In genomic region chr4:130574048-130574413, GRCm38 (mm10) we compare ENCODE assay signal across 7 mouse cellular contexts. TPM values are rescaled to one million over a fixed set of nuclear protein-coding genes. Genes with fewer than 3 reads are reported as not detected.
A peak's percentile ranks its signal among the peaks of the same experiment; 100 is the strongest.
DNase-seq lines count a peak whose midpoint lies in the region; ATAC-seq and TF ChIP-seq lines count a peak whose summit lies in the region.

Gene Nkain1, minus strand, starts transcription at chr4:130574173.

- H3K4me3 ChIP-seq in CH12.LX (replicated peaks in 1 of 3; ENCODE audit: low read depth in 2 of 3, low read length in 2 of 3, poor library complexity in 1 of 3), result peak within 1 kb of the TSS; percentile 59 to 95 (median 70)
- H3K4me3 ChIP-seq in embryonic facial prominence, embryonic 11.5 days (ENCODE audit: low read depth, low read length), result peak within 1 kb of the TSS; percentile 91
- H3K4me3 ChIP-seq in heart, embryonic 16.5 days (ENCODE audit: low read length), result peak within 1 kb of the TSS; percentile 61
- H3K4me3 ChIP-seq in lung, postnatal 0 days (ENCODE audit: low read depth, low read length), result peak within 1 kb of the TSS; percentile 49
- peak within 1 kb of the TSS; percentile 56 for H3K4me3 ChIP-seq in stomach, postnatal 0 days (ENCODE audit: low read depth, low read length)

- under 1% methylated on average over 28 of the region's 41 CpGs for WGBS in embryonic facial prominence, embryonic 11.5 days
- WGBS in heart, embryonic 16.5 days, result under 1% methylated on average over 23 of the region's 41 CpGs
- under 1% methylated on average over 41 of the region's 41 CpGs for WGBS in large intestine, adult 2 months
- 7% methylated on average over 18 of the region's 41 CpGs for WGBS in lung, postnatal 0 days
- 1% methylated on average over 15 of the region's 41 CpGs for WGBS in stomach, postnatal 0 days

- TF ChIP-seq POLR2A in CH12.LX (IDR thresholded peaks at IDR 0.05; ENCODE audit: low read depth, low read length), result peak; percentile 47; the same call in 1 of the 2 replicates

- H3K9me3 ChIP-seq in CH12.LX (replicated peaks; ENCODE audit: low read length), result no peaks in the 10 kb centered on the region
- H3K9me3 ChIP-seq in embryonic facial prominence, embryonic 11.5 days (replicated peaks; ENCODE audit: control insufficient read depth, low read length), result no peaks in the 10 kb centered on the region
- no peaks in the 10 kb centered on the region for H3K9me3 ChIP-seq in heart, embryonic 16.5 days (replicated peaks; ENCODE audit: control insufficient read depth, low read length)
- no peaks in the 10 kb centered on the region for H3K9me3 ChIP-seq in lung, postnatal 0 days (ENCODE audit: low read length)
- H3K9me3 ChIP-seq in stomach, postnatal 0 days (ENCODE audit: control insufficient read depth, low read length), result no peaks in the 10 kb centered on the region

- H3K4me2 ChIP-seq in CH12.LX (ENCODE audit: insufficient read depth, low read depth, poor library complexity, severe bottlenecking), result peak within 1 kb of the TSS; percentile 37
- H3K4me2 ChIP-seq in embryonic facial prominence, embryonic 11.5 days (ENCODE audit: low read depth, low read length), result peak within 1 kb of the TSS; percentile 91
- peak within 1 kb of the TSS; percentile 87 for H3K4me2 ChIP-seq in heart, embryonic 16.5 days (ENCODE audit: low read depth, low read length)
- H3K4me2 ChIP-seq in lung, postnatal 0 days (replicated peaks; ENCODE audit: low read depth, low read length), result peak within 1 kb of the TSS; percentile 99
- H3K4me2 ChIP-seq in stomach, postnatal 0 days (replicated peaks; ENCODE audit: low read depth), result peak within 1 kb of the TSS; percentile 99

- H3K9ac ChIP-seq in CH12.LX (ENCODE audit: insufficient read depth, low read depth), result peak within 1 kb of the TSS; percentile 50
- H3K9ac ChIP-seq in embryonic facial prominence, embryonic 11.5 days (replicated peaks; ENCODE audit: low read length), result peak within 1 kb of the TSS; percentile 96
- H3K9ac ChIP-seq in heart, embryonic 16.5 days (ENCODE audit: low read length), result peak within 1 kb of the TSS; percentile 78
- no peak within 1 kb of the TSS for H3K9ac ChIP-seq in lung, postnatal 0 days (replicated peaks; ENCODE audit: low read depth)
- peak within 1 kb of the TSS; percentile 56 for H3K9ac ChIP-seq in stomach, postnatal 0 days (ENCODE audit: low read length)

- H3K36me3 ChIP-seq in CH12.LX (replicated peaks in 1 of 2; ENCODE audit: control insufficient read depth in 1 of 2, insufficient read depth in 1 of 2, low read length in 1 of 2), result no peaks in the 10 kb centered on the region
- no peaks in the 10 kb centered on the region for H3K36me3 ChIP-seq in embryonic facial prominence, embryonic 11.5 days (replicated peaks; ENCODE audit: control insufficient read depth, insufficient read depth, low read depth, low read length)
- no peaks in the 10 kb centered on the region for H3K36me3 ChIP-seq in heart, embryonic 16.5 days (ENCODE audit: control insufficient read depth, insufficient read depth)
- no peaks in the 10 kb centered on the region for H3K36me3 ChIP-seq in lung, postnatal 0 days (ENCODE audit: insufficient read depth, low read length)
- H3K36me3 ChIP-seq in stomach, postnatal 0 days (ENCODE audit: control insufficient read depth, insufficient read depth, low read length), result no peaks in the 10 kb centered on the region

- H3K4me1 ChIP-seq in CH12.LX (ENCODE audit: control insufficient read depth in 1 of 2, insufficient read depth in 2 of 2), result peaks cover 27 to 51% of the 10 kb centered on the region in 2 experiments
- H3K4me1 ChIP-seq in embryonic facial prominence, embryonic 11.5 days (ENCODE audit: control insufficient read depth, insufficient read depth, low read length), result peaks cover 2% of the 10 kb centered on the region
- H3K4me1 ChIP-seq in heart, embryonic 16.5 days (ENCODE audit: control insufficient read depth, insufficient read depth, low read length), result peaks cover 12% of the 10 kb centered on the region
- H3K4me1 ChIP-seq in lung, postnatal 0 days (ENCODE audit: insufficient read depth, low read depth, low read length), result no peaks in the 10 kb centered on the region
- H3K4me1 ChIP-seq in stomach, postnatal 0 days (replicated peaks; ENCODE audit: control insufficient read depth, insufficient read depth), result no peaks in the 10 kb centered on the region

- H3K79me2 ChIP-seq in CH12.LX (replicated peaks; ENCODE audit: control insufficient read depth, extremely low read depth, insufficient read depth, poor library complexity, severe bottlenecking), result peaks cover 27% of the 10 kb centered on the region; the same call in 1 of the 2 replicates

- dilution Hi-C loops in CH12.LX (cut with MboI; ENCODE audit: extremely low pct_ligation_motif_present, extremely low pct_unique_long_range_greater_than_20kb, low sequenced_read_pairs), result no loop called here

- TF ChIP-seq RAD21 in CH12.LX (IDR thresholded peaks at IDR 0.05; ENCODE audit: low read depth, low read length), result no peak

- no peak for TF ChIP-seq EP300 in CH12.LX (IDR thresholded peaks at IDR 0.05; ENCODE audit: low read length)
- no peak for TF ChIP-seq EP300 in lung, postnatal 0 days (IDR thresholded peaks at IDR 0.05)
- no peak for TF ChIP-seq EP300 in stomach, postnatal 0 days (optimal IDR thresholded peaks at IDR 0.05)

- DNase-seq in 3134 (ENCODE audit: extremely low read depth, insufficient read length, low spot score) (peak; percentile 57), CH12.LX (ENCODE audit: extremely low read depth) (no peak)
- peak; percentile 81 for DNase-seq in embryonic facial prominence, embryonic 11.5 days (ENCODE audit: low spot score)
- no peak for DNase-seq in large intestine, adult 2 months (ENCODE audit: low read depth, low spot score)
- peak; percentile 23 for DNase-seq in lung, postnatal 0 days (ENCODE audit: low spot score)
- peak; percentile 46 for DNase-seq in stomach, postnatal 0 days (ENCODE audit: low spot score)

- in situ Hi-C loops in CH12.LX (cut with MboI; ENCODE audit: low pct_ligation_motif_present, low pct_unique_long_range_greater_than_20kb, low sequenced_read_pairs), result no loop called here

- peak within 1 kb of the TSS; percentile 92 for H3K27ac ChIP-seq in CH12.LX (ENCODE audit: insufficient read depth, low read depth)
- peak within 1 kb of the TSS; percentile 59 for H3K27ac ChIP-seq in embryonic facial prominence, embryonic 11.5 days (replicated peaks; ENCODE audit: low read depth, low read length)
- H3K27ac ChIP-seq in heart, embryonic 16.5 days (ENCODE audit: low read length), result peak within 1 kb of the TSS; percentile 32; the same call in 1 of the 2 replicates
- no peak within 1 kb of the TSS for H3K27ac ChIP-seq in lung, postnatal 0 days (ENCODE audit: low read length)
- no peak within 1 kb of the TSS for H3K27ac ChIP-seq in stomach, postnatal 0 days (replicated peaks)

- H3K27me3 ChIP-seq in CH12.LX (replicated peaks), result peaks cover 30% of the 10 kb centered on the region
- H3K27me3 ChIP-seq in embryonic facial prominence, embryonic 11.5 days (ENCODE audit: control insufficient read depth, insufficient read depth, low read length), result no peaks in the 10 kb centered on the region
- peaks cover 5% of the 10 kb centered on the region; the same call in 1 of the 2 replicates for H3K27me3 ChIP-seq in heart, embryonic 16.5 days (ENCODE audit: control insufficient read depth, insufficient read depth, low read length)
- H3K27me3 ChIP-seq in lung, postnatal 0 days (replicated peaks; ENCODE audit: insufficient read depth, low read length), result 0 out of 2 replicates have a peak, but pooled peaks cover 12% of the 10 kb centered on the region
- H3K27me3 ChIP-seq in stomach, postnatal 0 days (ENCODE audit: control insufficient read depth, insufficient read depth, low read length), result no peaks in the 10 kb centered on the region

- no peak for TF ChIP-seq CTCF in CH12.LX (conservative IDR thresholded peaks at IDR 0.05 in 1 of 2, IDR thresholded peaks at IDR 0.05 in 1 of 2; ENCODE audit: low read depth in 2 of 2, low read length in 2 of 2)
- TF ChIP-seq CTCF in lung, postnatal 0 days (IDR thresholded peaks at IDR 0.05), result no peak
- no peak for TF ChIP-seq CTCF in stomach, postnatal 0 days (IDR thresholded peaks at IDR 0.05; ENCODE audit: low read depth)

- ATAC-seq in embryonic facial prominence, embryonic 11.5 days (replicated peaks; ENCODE audit: insufficient number of reproducible peaks, low FRiP score, low TSS enrichment, low read depth), result peak; percentile 53
- peak; percentile 75 for ATAC-seq in heart, embryonic 16.5 days (replicated peaks; ENCODE audit: extremely low read depth, insufficient read depth, low FRiP score)
- ATAC-seq in lung, postnatal 0 days, result peak; percentile 76
- ATAC-seq in stomach, postnatal 0 days (ENCODE audit: low FRiP score, low TSS enrichment), result peak; percentile 66

TF ChIP-seq in CH12.LX, 34 proteins besides CTCF, POLR2A, EP300 and RAD21:
- TF ChIP-seq GABPA (IDR thresholded peaks at IDR 0.05; ENCODE audit: insufficient replicate concordance, low read depth, low read length) (no peak), NELFE (IDR thresholded peaks at IDR 0.05; ENCODE audit: low read depth, low read length) (no peak), CHD1 (IDR thresholded peaks at IDR 0.05; ENCODE audit: low read depth, low read length) (no peak), USF1 (IDR thresholded peaks at IDR 0.05; ENCODE audit: low read depth, low read length) (peak; percentile 37; the same call in 1 of the 2 replicates), MAX (IDR thresholded peaks at IDR 0.05; ENCODE audit: low read length) (0 out of 2 replicates have a peak, but pooled peaks have one; percentile 21), TCF12 (IDR thresholded peaks at IDR 0.05; ENCODE audit: low read depth, low read length) (peak; percentile 38; the same call in 1 of the 2 replicates), MXI1 (IDR thresholded peaks at IDR 0.05; ENCODE audit: low read depth, low read length) (peak; percentile 88), ETS1 (conservative IDR thresholded peaks at IDR 0.05; ENCODE audit: low read depth, low read length) (no peak), ZMIZ1 (IDR thresholded peaks at IDR 0.05; ENCODE audit: low read depth, low read length) (0 out of 2 replicates have a peak, but pooled peaks have one; percentile 23)

RNA-seq across cellular contexts. Expression of gene Nkain1, which starts in this region (rescaled TPM):
- total RNA-seq in CH12.LX (2012; rRNA removed) (18.4 and 19.6 TPM in 2 replicates), CH12.LX (2014; rRNA removed) (3.1 and 5.5 TPM in 2 replicates)
- polyA plus RNA-seq in CH12.LX (2012; ENCODE audit: insufficient read length, low read depth), result 23.1 TPM in 2 replicates
- 10.4 and 11.5 TPM in 2 replicates for polyA plus RNA-seq in embryonic facial prominence, embryonic 11.5 days (2014; fragmentation: Nextera tagmentation; extraction: Ambion mirVana)
- polyA plus RNA-seq in heart, embryonic 16.5 days (2015; fragmentation: Nextera tagmentation; extraction: Ambion mirVana), result 0.12 and 0.49 TPM in 2 replicates
- 6.8 and 13.6 TPM in 2 replicates for polyA plus RNA-seq in large intestine, adult 2 months (2012; rRNA removed)
- 0.13 and 0.33 TPM in 2 replicates for polyA plus RNA-seq in lung, postnatal 0 days (2015; fragmentation: Nextera tagmentation; extraction: Ambion mirVana)
- 0.18 and 0.24 TPM in 2 replicates for polyA plus RNA-seq in stomach, postnatal 0 days (2015; fragmentation: Nextera tagmentation; extraction: Ambion mirVana)

Comparison
In these comparisons a context has a peak if more than half of its experiments do, and no peak if none do; other contexts are left out.
1. Peak in ATAC-seq, H3K4me3 ChIP-seq, H3K27ac ChIP-seq, H3K9ac ChIP-seq and H3K4me2 ChIP-seq in heart, embryonic 16.5 days; RNA of the gene not detected or under 1 TPM.
2. Peak in DNase-seq, ATAC-seq, H3K4me3 ChIP-seq and H3K4me2 ChIP-seq in lung, postnatal 0 days; RNA of the gene not detected or under 1 TPM.
3. Peak in DNase-seq, ATAC-seq, H3K4me3 ChIP-seq, H3K9ac ChIP-seq and H3K4me2 ChIP-seq in stomach, postnatal 0 days; RNA of the gene not detected or under 1 TPM.
4. DNase-seq: peak in 3134 (single experiment) and embryonic facial prominence, embryonic 11.5 days (single experiment); none in CH12.LX (single experiment) and large intestine, adult 2 months (single experiment).
5. H3K27ac ChIP-seq: peak in CH12.LX (single experiment) and embryonic facial prominence, embryonic 11.5 days (single experiment); none in lung, postnatal 0 days (single experiment) and stomach, postnatal 0 days (single experiment).
6. H3K4me2 ChIP-seq: peak in every context shown above with its lines; median percentile 99 in lung, postnatal 0 days; 99 in stomach, postnatal 0 days; 91 in embryonic facial prominence, embryonic 11.5 days; 87 in heart, embryonic 16.5 days; 37 in CH12.LX.
7. Peak in every context shown above with its lines, with median percentiles within 50 percentile points of each other: H3K4me3 ChIP-seq and ATAC-seq.